Mouse (Mus musculus): ENCODE results near the gene Ccdc65.
A peak's percentile ranks its signal among the peaks of the same experiment; 100 is the strongest.

Ccdc65 gene

DNA sequence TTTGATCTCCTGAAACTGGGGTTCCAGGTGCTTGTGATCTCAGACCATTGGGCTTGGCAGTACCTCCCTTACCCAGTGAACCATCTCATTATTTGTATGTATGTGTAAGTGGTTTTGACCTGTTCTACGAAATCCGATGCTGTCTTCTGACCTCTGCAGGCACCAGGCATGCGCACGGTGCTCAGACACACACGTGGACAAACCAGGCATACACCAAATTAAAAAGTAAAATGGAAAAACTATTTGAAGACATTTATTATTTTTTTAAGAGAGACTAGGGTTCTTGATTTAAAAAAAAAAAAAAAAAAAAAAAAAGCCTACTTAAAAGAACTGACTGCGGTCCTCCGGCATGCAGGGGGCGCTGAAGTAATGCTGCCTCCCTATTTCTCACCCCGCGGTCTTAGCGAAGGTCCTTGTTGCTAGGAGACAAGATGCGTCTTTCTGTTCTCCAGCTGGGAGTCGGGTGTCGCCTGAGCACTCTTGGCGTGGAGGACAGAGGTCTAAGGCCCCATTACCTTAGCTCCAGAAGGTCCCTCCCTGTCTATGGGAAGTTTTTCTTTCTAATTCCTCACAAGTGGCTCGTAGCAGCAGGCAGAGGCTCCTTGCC, at the start of gene Ccdc65:
Gene Ccdc65 (plus strand): TSS at position 442 of the 607 bp plus-strand sequence.
- DNase-seq, result peak; percentile 92 to 96

- no peak for DNase-seq
These were observed 45.8 kb upstream of the Ccdc65 start for GRCm38 (mm10) chr15:98662198-98662566.

DNA sequence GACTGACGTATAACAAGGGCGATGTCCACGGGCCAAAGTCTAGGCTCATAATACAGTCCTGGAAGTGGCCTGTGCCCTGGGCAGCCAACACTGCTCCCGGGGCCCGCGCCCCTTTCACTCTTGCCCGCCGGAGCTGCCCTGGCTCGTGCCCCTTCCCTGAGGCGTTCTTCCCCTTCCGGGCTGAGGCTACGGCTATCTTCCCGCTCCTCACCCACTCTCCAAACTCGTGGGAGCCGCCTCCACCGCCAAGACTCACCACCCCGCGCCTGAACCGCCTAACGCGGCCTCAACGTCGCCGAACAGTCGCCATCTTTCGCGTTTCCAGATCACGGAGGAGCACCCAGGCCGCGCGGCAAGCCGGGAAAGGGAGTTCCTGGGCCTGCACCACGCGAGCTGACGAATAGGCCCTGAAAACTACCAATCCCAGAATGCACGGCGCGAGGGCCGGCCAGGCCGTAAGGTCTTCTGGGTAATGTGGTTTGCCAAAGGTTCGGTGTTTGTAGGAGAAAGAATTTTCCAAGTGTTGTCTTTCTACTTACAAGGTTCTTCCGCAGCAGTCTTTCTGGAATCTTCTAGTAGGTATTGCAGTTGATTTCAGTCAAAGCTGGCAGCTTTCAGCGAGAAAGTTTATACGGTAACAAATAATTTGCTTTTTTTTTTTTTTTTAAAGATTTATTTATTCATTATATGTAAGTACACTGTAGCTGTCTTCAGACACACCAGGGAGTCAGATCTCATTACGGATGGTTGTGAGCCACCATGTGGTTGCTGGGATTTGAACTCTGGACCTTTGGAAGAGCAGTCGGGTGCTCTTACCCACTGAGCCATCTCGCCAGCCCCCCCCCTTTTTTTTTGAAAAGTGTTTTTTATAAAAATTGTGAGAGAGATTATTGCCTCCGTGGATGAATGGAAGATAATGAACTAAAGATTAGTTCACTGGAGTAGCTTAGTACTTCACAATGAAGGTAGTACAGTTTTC, 45.2 kb upstream of the Ccdc65 start, which contains the start of gene Ddx23:
Gene Ddx23 (minus strand): TSS at position 328 of the 979 bp plus-strand sequence.
- peak; percentile 97 to 98 for DNase-seq

DNA sequence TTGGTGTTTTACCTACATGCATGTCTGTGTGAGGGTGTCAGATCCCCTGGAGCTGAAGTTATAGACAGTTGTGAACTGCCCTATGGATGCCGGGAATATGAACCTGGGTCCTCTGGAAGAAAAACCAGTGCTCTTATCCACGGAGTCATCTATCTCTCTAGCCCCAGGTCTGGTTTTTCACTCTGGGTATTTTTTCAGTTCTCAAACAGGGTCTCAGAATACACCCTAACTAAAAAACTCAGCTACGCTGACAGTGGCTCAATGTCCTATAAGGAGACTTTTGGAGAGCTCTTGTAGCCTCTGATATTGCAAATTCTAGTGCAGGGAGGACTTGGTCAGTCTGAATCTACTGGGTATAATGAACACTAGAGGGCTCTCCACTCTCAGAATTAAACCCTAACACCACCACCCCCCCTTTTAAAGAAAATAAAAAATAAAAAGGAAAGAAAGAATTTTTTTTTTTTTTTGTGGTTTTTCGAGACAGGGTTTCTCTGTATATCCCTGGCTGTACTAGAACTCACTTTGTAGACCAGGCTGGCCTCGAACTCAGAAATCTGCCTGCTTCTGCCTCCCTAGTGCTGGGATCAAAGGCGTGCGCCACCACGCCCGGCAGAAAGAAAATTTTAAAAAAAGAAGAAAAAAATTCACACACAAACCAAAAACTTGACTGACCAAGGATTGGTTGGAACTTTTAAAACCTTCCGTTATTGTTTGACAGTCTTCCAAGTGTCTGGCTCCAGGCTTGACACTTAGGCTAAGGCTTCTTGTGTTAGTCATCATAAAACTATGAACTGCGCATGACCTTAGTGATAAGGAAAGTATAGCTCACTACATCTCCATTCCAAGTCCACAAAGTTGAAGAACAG, 43.7 kb upstream of the Ccdc65 start:
- no peak for DNase-seq

DNA sequence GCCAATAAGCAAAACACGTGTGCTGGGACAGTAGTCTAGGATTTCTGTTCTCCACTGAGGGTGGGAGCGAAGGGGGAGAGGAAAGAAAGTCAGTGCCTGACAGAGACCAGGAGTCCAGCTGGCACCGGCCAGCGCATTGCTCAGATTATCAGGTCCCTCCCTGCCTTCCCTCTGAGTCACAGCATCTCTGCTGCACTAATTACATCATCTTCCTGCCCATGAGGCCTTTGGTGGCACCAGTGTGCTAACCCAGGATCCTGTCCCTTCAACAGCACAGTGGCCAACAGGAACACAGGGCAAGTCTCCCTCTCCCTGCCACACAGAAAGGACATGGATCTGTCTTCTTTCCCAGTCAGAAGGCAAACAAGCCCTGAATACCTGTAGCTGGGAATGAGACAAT, 35.4 kb upstream of the Ccdc65 start:
- DNase-seq, result no peak

DNA sequence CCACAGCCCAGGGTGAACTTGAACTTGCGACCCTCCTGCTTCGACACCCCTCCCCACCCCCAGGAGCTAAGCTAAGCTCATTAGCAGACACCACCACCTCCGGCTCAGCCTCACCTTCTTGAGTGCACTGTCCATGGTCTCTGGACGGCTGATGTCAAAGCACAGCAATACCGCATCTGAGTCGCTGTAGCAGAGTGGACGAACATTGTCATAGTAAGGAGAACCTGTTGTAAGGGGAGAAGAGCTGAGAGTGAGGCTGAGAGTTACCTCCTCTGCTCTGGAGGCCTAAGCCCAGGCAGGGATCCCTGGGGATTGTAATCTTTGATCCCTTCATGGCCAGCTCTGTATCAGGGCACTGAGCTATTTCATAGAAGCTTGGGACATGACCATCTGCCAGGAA, 34.3 kb upstream of the Ccdc65 start:
- DNase-seq, result no peak

DNA sequence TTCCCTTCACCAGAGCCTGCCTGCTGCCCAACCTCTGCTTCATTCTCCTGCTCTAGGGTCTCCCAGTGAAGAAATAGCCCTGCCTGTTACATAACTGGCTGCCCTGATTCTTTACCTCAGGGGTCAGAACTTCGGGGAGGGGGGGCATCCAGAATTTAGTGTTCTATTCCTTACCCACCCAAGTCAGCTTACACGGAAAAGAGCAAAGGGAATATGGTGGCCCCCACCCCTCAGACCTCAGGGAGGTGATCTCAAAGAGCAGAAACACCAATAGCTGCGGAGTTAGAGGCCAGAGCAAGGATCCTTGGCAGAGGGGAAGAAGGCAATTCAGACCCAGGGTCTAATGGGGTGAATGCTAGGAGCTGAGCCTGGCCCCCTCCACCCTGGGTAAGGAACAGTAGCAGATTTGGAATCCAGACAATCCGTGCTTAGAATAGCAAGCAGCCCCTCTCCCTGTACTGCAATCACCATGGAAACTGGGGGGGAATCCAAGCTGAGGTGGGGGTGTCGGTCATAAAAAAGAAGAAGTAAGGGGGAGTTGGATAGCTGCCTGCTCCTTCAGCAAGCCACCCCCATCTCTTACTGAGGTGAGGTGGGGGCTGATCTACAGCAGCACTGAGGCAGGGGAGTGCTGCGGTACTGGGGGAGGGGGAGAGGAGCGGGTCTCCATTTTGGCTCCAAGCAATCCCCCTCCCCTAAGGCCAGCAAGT, 33.6 kb upstream of the Ccdc65 start:
- DNase-seq, result no peak

DNA sequence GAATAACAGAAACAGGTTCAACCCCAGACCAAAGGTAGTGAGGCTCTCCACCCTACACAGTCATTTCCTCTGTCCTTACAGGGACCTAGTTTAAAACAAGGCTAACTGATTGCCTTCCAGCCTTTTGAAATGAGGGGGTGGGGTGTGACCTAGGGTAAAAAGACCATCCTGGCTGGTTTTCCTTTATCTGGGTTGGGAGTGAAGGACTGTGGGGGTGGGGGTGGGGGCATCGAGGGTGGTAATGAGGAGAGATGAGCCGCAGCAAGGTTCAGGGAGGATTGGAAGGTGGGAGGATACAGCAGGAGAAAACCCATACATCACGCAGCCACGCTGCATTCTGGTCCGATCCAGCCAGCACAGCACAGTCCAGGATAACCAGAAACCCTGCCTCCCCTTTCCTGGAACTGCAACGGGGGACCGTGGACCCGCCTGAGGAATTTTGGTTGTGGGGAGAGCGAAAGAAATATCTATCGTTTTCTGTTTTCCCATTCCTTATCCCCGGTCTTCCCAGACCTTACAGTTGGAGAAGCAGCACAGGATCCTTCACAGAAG, 32.9 kb upstream of the Ccdc65 start:
- no peak for DNase-seq

- no peak for DNase-seq
These were observed 32.3 kb upstream of the Ccdc65 start for GRCm38 (mm10) chr15:98675634-98676250.

GRCm38 (mm10) chr15:98676471-98676870, 31.5 kb upstream of the Ccdc65 start:
- peak in 1 of 2 experiments; percentile 18 for DNase-seq

GRCm38 (mm10) chr15:98676940-98677728, 30.9 kb upstream of the Ccdc65 start, which contains the start of gene Rnd1:
Gene Rnd1, minus strand, starts transcription at chr15:98677461.
- peak; percentile 88 to 94 for DNase-seq

DNA sequence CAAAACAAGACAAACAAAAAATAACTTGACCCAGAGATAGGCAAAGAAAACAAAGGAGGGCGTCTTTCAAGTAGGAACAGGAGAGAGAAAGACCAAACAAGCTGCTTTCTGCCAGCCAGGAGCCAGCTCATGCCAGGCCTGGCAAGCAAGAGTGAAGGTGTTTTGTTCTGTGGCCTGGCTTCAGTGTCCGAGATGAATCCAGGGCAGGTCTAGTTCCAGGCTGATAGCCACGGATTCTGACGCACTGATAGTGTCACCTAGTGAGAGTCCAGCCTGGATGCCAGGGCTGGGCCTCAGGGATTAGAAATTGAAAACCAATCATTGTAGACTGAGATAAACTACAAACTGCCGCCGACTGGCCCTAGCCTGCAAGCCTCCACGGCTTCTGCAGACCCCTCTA, 30.0 kb upstream of the Ccdc65 start:
- no peak for DNase-seq

GRCm38 (mm10) chr15:98680660-98681059, 27.3 kb upstream of the Ccdc65 start:
- no peak for DNase-seq

DNA sequence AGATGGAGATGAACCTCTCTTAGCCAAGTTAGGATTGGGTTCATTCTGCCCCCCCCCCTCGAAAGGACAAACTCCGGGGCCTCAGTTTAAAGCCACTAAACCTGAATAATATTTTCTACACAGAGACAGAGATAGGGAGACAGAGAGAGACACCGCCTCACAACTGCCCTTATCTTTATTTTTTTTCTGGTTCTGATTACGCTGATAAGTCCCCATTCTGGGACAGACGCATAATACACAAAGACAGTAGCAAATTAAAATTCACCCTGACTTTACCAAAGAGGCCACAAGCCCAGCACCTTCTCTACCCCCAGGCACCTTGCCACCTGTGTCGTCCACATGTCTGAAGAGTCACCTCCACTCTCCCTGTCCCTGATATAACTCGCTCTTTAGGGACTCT, 26.4 kb upstream of the Ccdc65 start:
- DNase-seq, result no peak

GRCm38 (mm10) chr15:98683177-98683576, 24.8 kb upstream of the Ccdc65 start:
- DNase-seq, result no peak

DNA sequence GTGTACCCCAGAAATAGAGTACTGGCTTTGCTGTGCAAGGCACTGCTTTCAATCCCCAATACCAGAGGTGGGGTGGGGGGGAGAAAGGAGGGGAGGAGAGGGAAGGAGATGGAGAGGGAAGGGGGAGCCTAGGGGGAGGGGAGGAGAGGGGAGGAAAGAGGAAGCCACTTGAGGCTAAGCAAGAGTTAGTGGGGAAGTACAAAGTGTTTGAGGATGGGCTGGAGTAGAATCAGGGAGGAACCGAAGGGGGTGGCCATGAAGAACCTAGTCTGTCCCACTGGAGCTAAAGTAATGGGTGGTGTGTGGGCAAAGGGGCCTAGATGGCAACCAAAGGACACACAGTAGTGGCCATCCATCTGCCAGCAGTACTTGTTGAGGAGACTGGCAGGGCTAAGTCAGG, 24.3 kb upstream of the Ccdc65 start:
- DNase-seq, result no peak

DNA sequence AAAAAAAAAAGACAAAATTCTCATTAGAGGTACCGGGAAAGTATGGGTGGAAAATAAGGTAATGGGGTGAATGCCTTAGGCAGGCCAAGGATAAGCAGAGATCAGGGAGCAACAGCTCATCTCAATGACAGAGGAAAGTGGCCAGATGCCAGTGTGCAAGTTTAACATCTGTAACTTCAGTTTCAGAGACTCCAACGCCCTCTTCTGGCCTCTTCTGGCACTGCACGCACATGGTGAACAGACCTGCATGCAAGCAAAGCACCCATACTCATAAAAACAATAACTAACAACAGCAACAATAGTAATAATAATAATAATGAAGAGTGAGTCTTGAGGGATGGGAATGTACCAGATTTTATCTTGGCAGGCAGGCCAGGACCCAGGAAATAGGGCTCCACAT, 22.1 kb upstream of the Ccdc65 start:
- DNase-seq, result no peak

GRCm38 (mm10) chr15:98689682-98690081, 18.3 kb upstream of the Ccdc65 start:
- no peak for DNase-seq

DNA sequence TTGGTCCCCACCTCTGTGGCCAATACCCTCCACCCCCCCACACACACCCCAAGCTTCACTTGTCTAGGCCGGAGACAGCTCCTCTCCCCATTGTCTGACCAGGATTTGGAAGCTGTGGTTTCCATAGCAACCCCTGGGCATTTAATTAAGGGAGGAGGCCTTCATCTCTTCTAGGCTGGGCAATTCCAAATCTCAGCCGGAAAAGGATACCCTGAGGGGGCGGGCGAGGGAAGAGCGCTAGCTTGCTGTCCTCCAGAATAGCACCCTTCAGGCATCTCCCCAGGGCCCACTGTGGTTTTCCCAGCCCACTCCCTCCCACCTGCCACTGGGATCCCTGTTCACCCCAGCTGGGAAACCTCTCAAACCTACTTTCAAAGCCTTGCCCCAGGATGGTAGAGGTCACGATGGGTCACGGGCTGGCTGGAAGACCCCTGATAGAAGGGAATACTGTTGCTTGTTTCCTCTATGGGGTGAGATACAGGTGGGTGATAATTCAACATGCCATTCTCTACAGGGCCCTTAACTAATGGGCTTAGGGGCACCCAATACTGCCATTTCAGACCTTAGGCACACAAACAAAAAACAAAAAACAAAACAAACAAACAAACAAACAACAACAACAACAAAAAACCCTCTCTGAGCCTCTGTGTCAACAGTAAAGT, 16.4 kb upstream of the Ccdc65 start:
- peak; percentile 32 to 52 for DNase-seq

GRCm38 (mm10) chr15:98692171-98692715, 15.8 kb upstream of the Ccdc65 start:
- peak; percentile 76 to 86 for DNase-seq
